In the genomic region with DNA sequence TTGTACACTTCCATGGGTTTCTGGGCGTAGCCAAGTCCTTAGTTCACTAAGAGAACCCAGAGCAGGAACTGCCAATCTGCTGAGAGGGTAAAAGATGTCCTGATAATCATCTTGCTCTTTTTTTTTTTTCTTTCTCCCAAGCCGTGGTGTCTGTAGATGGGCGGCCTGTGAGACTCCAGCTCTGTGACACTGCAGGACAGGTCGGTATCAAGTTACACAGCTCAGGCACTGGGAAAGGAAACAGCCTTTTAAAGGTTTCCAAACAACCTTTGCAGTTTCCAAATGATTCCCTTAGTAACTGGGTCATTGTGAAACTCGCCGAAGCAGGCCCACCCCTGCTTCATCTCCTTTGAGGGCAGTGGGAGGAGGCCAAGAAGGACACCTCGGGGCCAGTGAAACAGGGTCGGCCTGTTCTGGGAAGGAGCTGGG, we compare ENCODE assay signal across 8 mouse cellular contexts. TPM values are rescaled to one million over a fixed set of nuclear protein-coding genes. Genes with fewer than 3 reads are reported as not detected.
DNase-seq lines count a peak whose midpoint lies in the region; ATAC-seq and TF ChIP-seq lines count a peak whose summit lies in the region.

No protein-coding gene starts in this region.

- no peaks in the 10 kb centered on the region for H3K36me3 ChIP-seq in heart, adult 2 months (ENCODE audit: control insufficient read depth, insufficient read depth, low read length)
- H3K36me3 ChIP-seq in heart, embryonic 11.5 days (ENCODE audit: control insufficient read depth, insufficient read depth, low read length) = peaks cover 20% of the 10 kb centered on the region
- H3K36me3 ChIP-seq in liver, embryonic 15.5 days (replicated peaks) = no peaks in the 10 kb centered on the region

- TF ChIP-seq POLR2A in heart, adult 2 months (IDR thresholded peaks at IDR 0.05; ENCODE audit: insufficient read depth, low read depth, low read length) = no peak

- DNase-seq in heart, adult 2 months = peak; percentile 37 to 42
- no peak for DNase-seq in heart, postnatal 25 days (ENCODE audit: low spot score)
- peak; percentile 60 for DNase-seq in adrenal gland, postnatal 14 days
- DNase-seq in skeletal muscle tissue, adult 2 months (ENCODE audit: low read depth, low spot score) = peak; percentile 39
- DNase-seq in layer of hippocampus, adult 9-10 months (ENCODE audit: low spot score) = no peak

- no peak for TF ChIP-seq CTCF in heart, adult 2 months (IDR thresholded peaks at IDR 0.05)

- no peak overlapping the region for H3K27ac ChIP-seq in heart, adult 2 months
- peak overlapping the region; percentile 87 for H3K27ac ChIP-seq in heart, embryonic 11.5 days (ENCODE audit: low read depth, low read length)
- H3K27ac ChIP-seq in liver, embryonic 15.5 days (replicated peaks) = peak overlapping the region; percentile 62

- no peaks in the 10 kb centered on the region for H3K27me3 ChIP-seq in heart, adult 2 months (ENCODE audit: control insufficient read depth, insufficient read depth, low read length)
- H3K27me3 ChIP-seq in heart, embryonic 11.5 days (ENCODE audit: control insufficient read depth, insufficient read depth, low read length) = no peaks in the 10 kb centered on the region
- H3K27me3 ChIP-seq in liver, embryonic 15.5 days = peaks cover 61% of the 10 kb centered on the region

- peaks cover 1% of the 10 kb centered on the region; the same call in 1 of the 2 replicates for H3K4me1 ChIP-seq in heart, adult 2 months (ENCODE audit: control insufficient read depth, insufficient read depth, low read length)
- H3K4me1 ChIP-seq in heart, embryonic 11.5 days (ENCODE audit: control insufficient read depth, insufficient read depth, low read length) = peaks cover 19% of the 10 kb centered on the region
- H3K4me1 ChIP-seq in liver, embryonic 15.5 days (replicated peaks) = peaks cover 11% of the 10 kb centered on the region; the same call in 1 of the 2 replicates

- WGBS in heart, adult 2 months = 56% methylated on average over 8 of the region's 8 CpGs
- 5% methylated on average over 8 of the region's 8 CpGs for WGBS in heart, embryonic 11.5 days (ENCODE audit: insufficient replicate concordance)
- WGBS in liver, embryonic 15.5 days (ENCODE audit: insufficient replicate concordance) = 16% methylated on average over 8 of the region's 8 CpGs

- intact Hi-C loops in heart, adult 2 months (cut with DNase I) = no loop called here
- intact Hi-C loops in heart, postnatal 25 days (cut with DNase I) = no loop called here

- no peak for ATAC-seq in heart, embryonic 11.5 days (replicated peaks; ENCODE audit: insufficient number of reproducible peaks, low FRiP score, low TSS enrichment)
- ATAC-seq in liver, embryonic 15.5 days (ENCODE audit: insufficient read depth) = 0 out of 2 replicates have a peak, but pooled peaks have one; percentile 30
- no peak for ATAC-seq in CD4-positive, CD25-positive, alpha-beta regulatory T cell, adult 4 months

- no peaks in the 10 kb centered on the region for H3K79me2 ChIP-seq in heart, adult 2 months (replicated peaks; ENCODE audit: control insufficient read depth, insufficient read depth, low read length)

- H3K9me3 ChIP-seq in heart, embryonic 11.5 days (replicated peaks; ENCODE audit: control insufficient read depth, low read length) = no peaks in the 10 kb centered on the region
- H3K9me3 ChIP-seq in liver, embryonic 15.5 days (replicated peaks) = no peaks in the 10 kb centered on the region

- H3K9ac ChIP-seq in heart, adult 2 months (ENCODE audit: low read depth, low read length) = no peak overlapping the region
- peak overlapping the region; percentile 91 for H3K9ac ChIP-seq in heart, embryonic 11.5 days (ENCODE audit: low read depth, low read length)
- H3K9ac ChIP-seq in liver, embryonic 15.5 days = no peak overlapping the region

- peak overlapping the region; percentile 74 for H3K4me2 ChIP-seq in heart, embryonic 11.5 days
- H3K4me2 ChIP-seq in liver, embryonic 15.5 days = peak overlapping the region; percentile 59

- H3K4me3 ChIP-seq in heart, adult 2 months = no peak overlapping the region
- peak overlapping the region; percentile 80 for H3K4me3 ChIP-seq in heart, embryonic 11.5 days (ENCODE audit: low read depth, low read length)
- peak overlapping the region; percentile 62 for H3K4me3 ChIP-seq in liver, embryonic 15.5 days (replicated peaks)

- no peak for TF ChIP-seq EP300 in heart, adult 2 months (IDR thresholded peaks at IDR 0.05; ENCODE audit: insufficient read depth, low read depth, low read length)

RNA-seq across cellular contexts. Expression of a gene that starts 1.6 kb away (rescaled TPM):
- total RNA-seq in heart, adult 2 months (2021) = 1 to 10 TPM; 5.5 to 5.8 TPM
- polyA plus RNA-seq in heart, adult 2 months (2012; rRNA removed) = 4.1 and 5.1 TPM in 2 replicates
- 1 to 10 TPM; 6.4 to 7.7 TPM for total RNA-seq in heart, postnatal 25 days (2021)
- 40.8 and 46.5 TPM in 2 replicates for total RNA-seq in adrenal gland, postnatal 14 days (2021)
- 15.9 and 17.3 TPM in 2 replicates for polyA plus RNA-seq in heart, embryonic 11.5 days (2014; fragmentation: Nextera tagmentation; extraction: Ambion mirVana)
- 1.7 TPM in 2 replicates for polyA plus RNA-seq in liver, embryonic 15.5 days (2015; fragmentation: Nextera tagmentation; extraction: Ambion mirVana)
- polyA plus RNA-seq in CD4-positive, CD25-positive, alpha-beta regulatory T cell, adult 4 months (2017; shearing (Covaris generic)) = under 1 TPM in 1 of 2 experiments, not detected in 1; 0.42 TPM

Comparison
In these comparisons a context has a peak if more than half of its experiments do, and no peak if none do; other contexts are left out.
1. DNase-seq: peak in heart, adult 2 months (2 of 2), adrenal gland, postnatal 14 days (single experiment) and skeletal muscle tissue, adult 2 months (single experiment); none in heart, postnatal 25 days (single experiment) and layer of hippocampus, adult 9-10 months (single experiment).